Mouse (Mus musculus) c-Kit-positive CD71-negative TER-119-negative erythroid progenitor cells, embryonic 14.5 days (primary cell): Measurements from ENCODE around the gene Rab27a.
"Not testable (repeated sequence)": the region's sequence is repeated elsewhere in the genome, so short reads cannot be mapped to it uniquely, and the experiment has no call there.

ENCODE experiments used
- DNase-seq: peaks from one replicate; pipeline ENCODE4 v3.0.0-alpha.2; 2013; ENCODE audit warnings: low read depth

The Rab27a gene

GRCm38 (mm10) chr9:73091747-73092146 is 47.1 kb downstream of the Rab27a start:
- no peak for DNase-seq

- no peak for DNase-seq
These were observed 49.9 kb downstream of the Rab27a start for GRCm38 (mm10) chr9:73094580-73094979.

- DNase-seq, result no peak
These were observed 53.2 kb downstream of the Rab27a start for GRCm38 (mm10) chr9:73097898-73098297.

DNA sequence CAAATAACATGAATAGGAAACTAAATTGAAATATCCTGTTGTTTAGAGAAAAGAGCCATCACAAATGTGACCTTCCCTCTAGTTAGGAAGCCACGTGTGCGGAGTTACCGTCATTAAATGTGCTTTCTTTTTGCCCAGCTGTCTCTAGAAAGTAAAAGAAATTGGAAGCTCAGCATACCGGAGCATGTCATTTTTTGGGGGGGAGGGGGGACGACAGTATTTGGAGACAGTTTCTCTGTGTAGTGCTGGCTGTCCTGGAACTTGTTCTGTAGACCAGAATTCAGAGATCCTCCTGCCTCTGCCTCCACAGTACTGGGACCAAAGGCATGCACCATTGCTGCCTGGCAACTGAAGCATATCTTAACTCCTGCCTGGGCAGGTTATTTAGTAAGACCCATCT is 56.9 kb downstream of the Rab27a start, which contains the start of gene Khdc3:
Gene Khdc3 (plus strand): TSS at position 301 of the 400 bp plus-strand sequence.
- no peak for DNase-seq

DNA sequence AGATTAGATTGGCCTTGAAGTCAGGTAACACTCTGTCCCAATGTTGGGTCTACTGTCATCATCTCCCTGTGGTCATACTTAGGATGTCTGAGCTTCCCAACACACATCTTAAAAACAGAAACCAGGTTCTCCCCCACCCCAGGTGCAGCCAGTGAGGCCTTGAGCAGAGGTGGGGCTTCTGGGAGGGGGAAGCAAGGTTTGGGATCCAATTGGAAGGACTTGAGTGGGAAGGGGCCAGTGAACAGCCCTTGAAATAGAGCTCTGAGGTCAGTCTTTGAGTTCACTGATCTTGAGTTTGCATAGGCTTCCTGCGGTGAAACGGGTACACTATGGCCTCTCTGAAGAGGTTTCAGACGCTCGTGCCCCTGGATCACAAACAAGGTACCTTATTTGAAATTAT is 57.5 kb downstream of the Rab27a start, which contains the start of gene Gm20509:
Gene Gm20509 (plus strand): TSS at position 290 of the 400 bp plus-strand sequence.
- DNase-seq, result no peak

- DNase-seq, result no peak
These were observed 58.7 kb downstream of the Rab27a start for GRCm38 (mm10) chr9:73103159-73103879.

GRCm38 (mm10) chr9:73103880-73104198 is 59.2 kb downstream of the Rab27a start:
- DNase-seq, result no peak

DNA sequence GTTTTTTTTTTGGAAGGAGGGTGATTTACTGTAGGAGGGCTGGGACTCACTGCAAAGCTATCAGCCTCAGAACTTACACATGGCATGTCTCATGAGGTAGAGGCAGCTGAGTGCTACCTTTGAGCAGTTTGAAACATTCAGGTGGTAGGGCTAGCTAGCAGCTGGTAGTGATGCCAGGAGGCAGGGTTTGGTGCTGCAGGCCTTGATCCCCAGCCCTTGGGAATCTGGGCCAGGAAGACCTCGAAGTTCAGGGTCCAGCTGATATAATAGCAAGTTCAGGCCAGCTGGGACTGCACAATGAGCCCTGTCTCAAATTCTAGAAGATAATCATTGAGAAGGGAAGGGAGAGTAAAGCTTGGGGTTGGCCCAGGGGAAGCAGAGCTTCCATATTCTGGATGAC is 60.5 kb downstream of the Rab27a start:
- DNase-seq, result no peak

DNA sequence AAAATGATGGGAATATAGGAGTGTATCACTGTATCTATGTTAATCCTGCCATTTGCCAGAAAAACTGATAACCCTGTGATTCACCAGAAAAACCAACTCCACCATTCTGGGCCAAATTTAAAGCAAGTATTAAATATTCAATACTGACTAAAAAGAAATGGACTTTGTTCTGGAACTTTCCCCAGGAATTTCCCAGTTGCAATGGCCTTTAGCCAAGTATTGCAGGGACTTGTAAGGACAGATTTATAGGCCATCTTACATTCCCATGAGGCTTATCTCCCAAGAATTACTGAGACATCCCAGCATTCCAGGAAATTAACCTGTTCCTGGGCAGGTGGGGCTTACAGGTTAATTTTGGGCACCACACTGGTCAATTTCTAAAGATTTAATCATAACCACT is 61.1 kb downstream of the Rab27a start:
- DNase-seq, result no peak

GRCm38 (mm10) chr9:73112919-73113906 is 68.6 kb downstream of the Rab27a start, which contains the start of gene Rsl24d1:
Gene Rsl24d1, plus strand, starts transcription at chr9:73113426.
- DNase-seq, result peak; percentile 73

DNA sequence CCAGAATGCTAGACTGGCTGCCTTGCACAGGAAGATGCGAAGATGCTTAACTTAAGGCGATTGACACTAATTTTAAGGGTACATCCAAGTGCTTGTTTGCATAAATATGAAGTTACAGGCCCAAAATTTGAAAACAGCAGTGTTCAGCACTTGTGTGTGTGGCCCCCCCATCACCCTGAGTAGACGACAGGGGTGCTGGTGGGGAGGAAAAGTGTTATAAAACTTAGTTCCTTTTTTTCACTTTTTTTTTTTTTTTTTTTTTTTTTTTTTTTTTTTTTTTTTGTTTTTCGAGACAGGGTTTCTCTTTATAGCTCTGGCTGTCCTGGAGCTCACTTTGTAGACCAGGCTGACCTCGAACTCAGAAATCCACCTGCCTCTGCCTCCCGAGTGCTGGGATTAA is 72.0 kb downstream of the Rab27a start:
- not testable (repeated sequence) for DNase-seq

- DNase-seq, result no peak
These were observed 73.4 kb downstream of the Rab27a start for GRCm38 (mm10) chr9:73118012-73118411.

DNA sequence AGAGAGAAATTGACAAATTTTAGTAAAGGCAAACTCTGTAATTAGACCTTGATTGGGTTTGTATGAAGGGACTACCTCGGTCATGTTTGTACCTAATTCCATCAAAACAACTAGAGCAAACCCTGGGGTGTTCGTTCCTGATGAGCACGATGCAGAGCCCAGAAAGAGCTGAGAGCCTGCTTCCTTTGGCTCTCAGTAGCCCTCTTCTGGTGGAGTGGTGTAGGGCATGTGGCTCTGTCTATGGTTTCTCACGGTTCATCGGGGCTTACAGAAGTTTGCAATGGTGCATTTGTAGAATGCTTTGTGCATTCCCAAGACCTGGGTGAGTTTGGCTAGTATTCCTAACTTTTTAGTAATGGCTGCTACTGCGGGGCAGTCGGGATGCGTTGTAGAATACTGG is 77.1 kb downstream of the Rab27a start:
- DNase-seq, result no peak

GRCm38 (mm10) chr9:73125043-73125570 is 80.5 kb downstream of the Rab27a start:
- DNase-seq, result no peak

GRCm38 (mm10) chr9:73127457-73127856 is 82.8 kb downstream of the Rab27a start:
- no peak for DNase-seq

- no peak for DNase-seq
These were observed 85.2 kb downstream of the Rab27a start for GRCm38 (mm10) chr9:73129875-73130274.

DNA sequence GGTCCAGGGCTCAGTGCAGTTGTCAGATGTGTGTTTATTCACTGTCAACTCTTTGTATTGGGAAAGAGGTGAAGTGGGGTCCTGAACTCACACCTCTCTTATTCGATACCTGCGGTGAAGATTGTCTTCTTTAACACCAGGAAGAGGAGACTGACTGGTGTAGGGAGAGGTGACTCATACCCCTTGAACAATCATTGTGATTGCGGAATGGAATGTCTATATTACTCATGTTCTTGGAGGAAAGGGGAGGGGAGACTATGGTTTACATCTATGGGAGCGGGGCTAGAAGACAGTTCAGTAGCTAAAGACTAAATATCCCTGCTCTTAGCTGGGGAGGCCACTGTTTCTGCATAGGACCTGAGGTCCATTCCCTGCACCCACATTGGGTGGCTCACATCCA is 85.9 kb downstream of the Rab27a start:
- DNase-seq, result no peak

DNA sequence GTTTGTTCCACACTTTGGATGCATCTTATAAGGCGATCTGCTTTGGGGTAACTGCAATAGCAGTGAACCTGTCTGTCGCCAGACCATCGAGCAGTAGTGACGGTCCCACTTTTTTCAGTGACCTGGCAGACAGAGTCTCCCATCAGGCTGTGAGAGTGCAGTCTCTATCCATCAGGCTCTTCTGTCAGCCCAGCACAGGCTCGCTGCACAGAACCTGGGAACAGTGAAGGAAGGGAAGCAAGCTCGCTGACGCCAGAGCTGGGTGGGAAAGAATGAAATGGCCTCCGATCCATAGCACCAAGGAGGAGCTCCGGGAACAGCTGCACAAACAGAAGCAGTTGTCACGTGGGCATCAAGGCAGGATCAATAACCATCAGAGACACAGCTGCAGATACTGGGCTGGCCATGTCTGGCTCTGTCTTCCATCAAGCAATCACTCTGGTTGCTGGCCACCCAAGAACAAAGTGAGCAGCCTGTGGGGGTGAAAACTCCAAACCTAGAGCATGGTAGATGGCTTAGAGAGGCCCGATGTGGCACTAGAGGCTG is 92.8 kb downstream of the Rab27a start:
- no peak for DNase-seq
